Mouse (Mus musculus) myocyte (in vitro differentiated cells): ENCODE measurements around the gene Gm20388. TPM values are rescaled to one million over a fixed set of nuclear protein-coding genes. Genes with fewer than 3 reads are reported as not detected.

Source experiments
- H3K27me3 ChIP-seq: one replicate; pipeline ENCODE4 v1.6.1; 2011; ENCODE audit not compliant: control insufficient read depth, insufficient read depth, insufficient read length
- H3K36me3 ChIP-seq: one replicate; pipeline ENCODE4 v1.6.1; 2011; ENCODE audit not compliant: control insufficient read depth, insufficient read depth
- H3K4me2 ChIP-seq: one replicate; pipeline ENCODE4 v1.6.1; 2011; ENCODE audit warnings: low read depth, control low read depth
- H3K4me3 ChIP-seq: one replicate; pipeline ENCODE4 v1.5.1; 2011; ENCODE audit warnings: mild to moderate bottlenecking, control low read depth, moderate library complexity
- H3K79me2 ChIP-seq: one replicate; pipeline ENCODE4 v1.6.1; 2011; ENCODE audit not compliant: control insufficient read depth, insufficient read depth
- H3ac ChIP-seq: one replicate; pipeline ENCODE4 v1.6.1; 2011; ENCODE audit not compliant: control insufficient read depth, insufficient read length
- CEBPB ChIP-seq: IDR thresholded peaks from 2 replicates; pipeline ENCODE4 v1.6.1; 2011; ENCODE audit warnings: mild to moderate bottlenecking, moderate library complexity; ENCODE audit not compliant: poor library complexity, insufficient read depth, severe bottlenecking
- E2F4 ChIP-seq: IDR thresholded peaks from one replicate; pipeline ENCODE4 v1.6.1; 2011; ENCODE audit warnings: mild to moderate bottlenecking, control low read depth, moderate library complexity; ENCODE audit not compliant: insufficient read depth
- MAX ChIP-seq: IDR thresholded peaks from one replicate; pipeline ENCODE4 v1.6.1; 2011; ENCODE audit warnings: low read depth, mild to moderate bottlenecking, control low read depth
- MYOD1 ChIP-seq, 3 experiments: IDR thresholded peaks; one replicate each; pipeline ENCODE4 v1.6.1; 2011; ENCODE audit warnings: control low read depth in 2 of 3, low read depth in 2 of 3, mild to moderate bottlenecking in 2 of 3, moderate library complexity in 1 of 3; ENCODE audit not compliant: insufficient read length in 2 of 3, control insufficient read depth in 1 of 3
- MYOG ChIP-seq, 3 experiments: IDR thresholded peaks; one replicate each; pipeline ENCODE4 v1.6.1; 2011; ENCODE audit warnings: control low read depth in 2 of 3, low read depth in 2 of 3, mild to moderate bottlenecking in 2 of 3; ENCODE audit not compliant: insufficient read length in 2 of 3, control insufficient read depth in 1 of 3, insufficient read depth in 1 of 3
- POLR2A ChIP-seq: IDR thresholded peaks from one replicate; pipeline ENCODE4 v1.6.1; 2011; ENCODE audit warnings: low read depth, mild to moderate bottlenecking, control low read depth, moderate library complexity; ENCODE audit not compliant: insufficient read length
- POLR2AphosphoS2 ChIP-seq: IDR thresholded peaks from one replicate; pipeline ENCODE4 v1.6.1; 2011; ENCODE audit warnings: low read depth, control low read depth; ENCODE audit not compliant: insufficient read length
- REST ChIP-seq: IDR thresholded peaks from one replicate; pipeline ENCODE4 v1.6.1; 2011; ENCODE audit warnings: mild to moderate bottlenecking, control low read depth, moderate library complexity; ENCODE audit not compliant: insufficient read depth, insufficient read length
- SRF ChIP-seq: IDR thresholded peaks from one replicate; pipeline ENCODE4 v1.6.1; 2011; ENCODE audit warnings: low read depth; ENCODE audit not compliant: control insufficient read depth, insufficient read length
- TCF12 ChIP-seq: IDR thresholded peaks from one replicate; pipeline ENCODE4 v1.6.1; 2011; ENCODE audit warnings: mild to moderate bottlenecking, control low read depth; ENCODE audit not compliant: poor library complexity, insufficient read depth, severe bottlenecking
- TCF3 ChIP-seq: IDR thresholded peaks from one replicate; pipeline ENCODE4 v1.6.1; 2011; ENCODE audit warnings: low read depth, control low read depth; ENCODE audit not compliant: insufficient read length
- USF1 ChIP-seq: IDR thresholded peaks from one replicate; pipeline ENCODE4 v1.6.1; 2011; ENCODE audit warnings: low read depth, mild to moderate bottlenecking, control low read depth, moderate library complexity
- polyA plus RNA-seq: library from polyadenylated mRNA; unstranded; fragments of >200 nt; fragmentation: generic; extraction: Trizol; gene quantifications from one replicate; pipeline ENCODE4 v1.2.1, GENCODE M21; 2012; ENCODE audit warnings: missing spikeins

The Gm20388 gene
- polyA plus RNA-seq, 1 experiment, result 15.3 TPM

- H3K79me2 ChIP-seq, result no peaks in the 10 kb centered on the region
- no peak overlapping the region for H3ac ChIP-seq
- no peak overlapping the region for H3K4me3 ChIP-seq
- TF ChIP-seq USF1 (no peak), TCF3 (no peak), CEBPB (no peak), MYOG (IDR thresholded peaks at IDR 0.05; ENCODE audit: control insufficient read depth in 1 of 3, insufficient read depth in 1 of 3, insufficient read length in 2 of 3, low read depth in 2 of 3) (no peak), MAX (no peak), MYOD1 (IDR thresholded peaks at IDR 0.05; ENCODE audit: control insufficient read depth in 1 of 3, insufficient read length in 2 of 3, low read depth in 2 of 3) (no peak), SRF (no peak)
- peak overlapping the region; percentile 62 for H3K4me2 ChIP-seq
- no peaks in the 10 kb centered on the region for H3K36me3 ChIP-seq
- H3K27me3 ChIP-seq, result peaks cover 4% of the 10 kb centered on the region
Measured at GRCm38 (mm10) chr8:121241761-121242552, 1331.3 kb downstream of the Gm20388 start.

GRCm38 (mm10) chr8:121242671-121243070 is 1332.0 kb downstream of the Gm20388 start:
- H3K79me2 ChIP-seq, result no peaks in the 10 kb centered on the region
- TF ChIP-seq REST, result no peak
- TF ChIP-seq CEBPB, result no peak
- no peak for TF ChIP-seq SRF
- TF ChIP-seq MYOD1 (IDR thresholded peaks at IDR 0.05; ENCODE audit: control insufficient read depth in 1 of 3, insufficient read length in 2 of 3, low read depth in 2 of 3), result no peak
- no peak for TF ChIP-seq POLR2A
- no peak for TF ChIP-seq POLR2AphosphoS2
- TF ChIP-seq MAX, result no peak
- TF ChIP-seq TCF12, result no peak
- TF ChIP-seq USF1, result no peak
- TF ChIP-seq MYOG (IDR thresholded peaks at IDR 0.05; ENCODE audit: control insufficient read depth in 1 of 3, insufficient read depth in 1 of 3, insufficient read length in 2 of 3, low read depth in 2 of 3), result no peak
- TF ChIP-seq E2F4, result no peak
- no peak for TF ChIP-seq TCF3
- peaks cover 9% of the 10 kb centered on the region for H3K27me3 ChIP-seq

GRCm38 (mm10) chr8:121248823-121249222 is 1338.2 kb downstream of the Gm20388 start:
- no peak for TF ChIP-seq TCF3
- no peak for TF ChIP-seq MAX
- no peak for TF ChIP-seq TCF12
- no peak for TF ChIP-seq E2F4
- no peak for TF ChIP-seq CEBPB
- no peak for TF ChIP-seq SRF
- no peak for TF ChIP-seq USF1
- no peak for TF ChIP-seq MYOG (IDR thresholded peaks at IDR 0.05; ENCODE audit: control insufficient read depth in 1 of 3, insufficient read depth in 1 of 3, insufficient read length in 2 of 3, low read depth in 2 of 3)
- no peak for TF ChIP-seq POLR2A
- Histone ChIP-seq H3K27me3 (peaks cover 21% of the 10 kb centered on the region), H3ac (no peak overlapping the region), H3K4me2 (no peak overlapping the region), H3K79me2 (no peaks in the 10 kb centered on the region), H3K4me3 (no peak overlapping the region), H3K36me3 (no peaks in the 10 kb centered on the region)

More at GRCm38 (mm10) chr8:121242671-121243070, 1332.0 kb downstream of the Gm20388 start:
- no peak overlapping the region for H3K4me2 ChIP-seq
- H3K36me3 ChIP-seq, result no peaks in the 10 kb centered on the region
- no peak overlapping the region for H3K4me3 ChIP-seq
- no peak overlapping the region for H3ac ChIP-seq

GRCm38 (mm10) chr8:121249433-121249832 is 1338.8 kb downstream of the Gm20388 start:
- Histone ChIP-seq H3K4me2 (no peak overlapping the region), H3K36me3 (no peaks in the 10 kb centered on the region), H3K4me3 (no peak overlapping the region), H3ac (no peak overlapping the region), H3K27me3 (peaks cover 21% of the 10 kb centered on the region), H3K79me2 (no peaks in the 10 kb centered on the region)
- no peak for TF ChIP-seq CEBPB
- TF ChIP-seq SRF, result no peak
- TF ChIP-seq POLR2A, result no peak
- no peak for TF ChIP-seq REST
- TF ChIP-seq MYOD1 (IDR thresholded peaks at IDR 0.05; ENCODE audit: control insufficient read depth in 1 of 3, insufficient read length in 2 of 3, low read depth in 2 of 3), result no peak
- TF ChIP-seq TCF3, result no peak
- no peak for TF ChIP-seq MYOG (IDR thresholded peaks at IDR 0.05; ENCODE audit: control insufficient read depth in 1 of 3, insufficient read depth in 1 of 3, insufficient read length in 2 of 3, low read depth in 2 of 3)
- TF ChIP-seq POLR2AphosphoS2, result no peak
- TF ChIP-seq USF1, result no peak
- no peak for TF ChIP-seq E2F4
- TF ChIP-seq MAX, result no peak
- TF ChIP-seq TCF12, result no peak

GRCm38 (mm10) chr8:121251089-121251488 is 1340.4 kb downstream of the Gm20388 start:
- TF ChIP-seq POLR2AphosphoS2, result no peak
- TF ChIP-seq POLR2A, result no peak
- no peak for TF ChIP-seq CEBPB
- no peak for TF ChIP-seq SRF
- no peak for TF ChIP-seq MYOG (IDR thresholded peaks at IDR 0.05; ENCODE audit: control insufficient read depth in 1 of 3, insufficient read depth in 1 of 3, insufficient read length in 2 of 3, low read depth in 2 of 3)
- no peak for TF ChIP-seq MYOD1 (IDR thresholded peaks at IDR 0.05; ENCODE audit: control insufficient read depth in 1 of 3, insufficient read length in 2 of 3, low read depth in 2 of 3)
- no peak for TF ChIP-seq USF1
- TF ChIP-seq E2F4, result no peak
- no peak for TF ChIP-seq REST
- TF ChIP-seq MAX, result no peak
- no peak for TF ChIP-seq TCF12
- TF ChIP-seq TCF3, result no peak
- Histone ChIP-seq H3K27me3 (peaks cover 21% of the 10 kb centered on the region), H3ac (no peak overlapping the region), H3K4me2 (no peak overlapping the region), H3K4me3 (no peak overlapping the region), H3K36me3 (no peaks in the 10 kb centered on the region), H3K79me2 (no peaks in the 10 kb centered on the region)
